Mouse (Mus musculus): Measurements from ENCODE around the gene Fam32a.

DNA sequence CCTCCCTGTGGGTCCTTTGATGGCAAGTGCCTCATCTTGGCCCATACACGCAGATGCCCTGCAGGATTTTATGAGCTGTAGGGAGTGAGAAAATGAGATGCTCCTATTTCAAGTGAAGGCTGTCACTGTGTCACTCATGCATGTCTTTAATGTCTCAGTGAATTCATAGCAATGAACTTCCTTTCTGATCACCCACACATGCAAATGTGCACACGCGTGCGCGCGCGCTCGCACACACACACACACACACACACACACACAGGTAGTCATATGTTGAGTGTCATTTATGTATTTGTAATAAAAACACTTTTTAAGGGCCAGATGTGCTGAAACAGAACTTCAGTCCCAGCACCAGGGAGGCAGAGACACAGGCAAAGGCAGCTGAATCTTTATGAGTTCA, 47.6 kb downstream of the Fam32a start:
- TF ChIP-seq POLR2A (IDR thresholded peaks at IDR 0.05; ENCODE audit: borderline replicate concordance, extremely low read depth, insufficient read depth, insufficient read length, poor library complexity, severe bottlenecking) (no peak), CTCF (IDR thresholded peaks at IDR 0.05; ENCODE audit: borderline replicate concordance, extremely low read depth, insufficient read depth, insufficient read length) (no peak)

Data from brain, embryonic 14.5 days (tissue).